Mouse (Mus musculus) olfactory bulb, adult 2 months (tissue): ENCODE data around the gene Slc36a3. TPM values are rescaled to one million over a fixed set of nuclear protein-coding genes. Genes with fewer than 3 reads are reported as not detected.

ENCODE experiments used
- H3K27ac ChIP-seq: fragments of 200-500 bp; 2 replicates; pipeline ENCODE4 v1.5.1; 2012; ENCODE audit warnings: low read depth, low read length; ENCODE audit not compliant: insufficient read depth
- H3K4me1 ChIP-seq: fragments of 200-500 bp; 2 replicates; pipeline ENCODE4 v1.6.1; 2012; ENCODE audit warnings: low read length; ENCODE audit not compliant: control insufficient read depth, insufficient read depth
- H3K4me3 ChIP-seq: fragments of 200-500 bp; 2 replicates; pipeline ENCODE4 v1.5.1; 2012; ENCODE audit warnings: mild to moderate bottlenecking, low read depth, low read length, moderate library complexity; ENCODE audit not compliant: insufficient read depth
- CTCF ChIP-seq: fragments of 200-500 bp; IDR thresholded peaks from 2 replicates; pipeline ENCODE4 v1.5.1; 2012; ENCODE audit warnings: low read depth, mild to moderate bottlenecking, low read length, moderate library complexity; ENCODE audit not compliant: insufficient read depth
- POLR2A ChIP-seq: fragments of 200-500 bp; IDR thresholded peaks from 2 replicates; pipeline ENCODE4 v1.6.1; 2012; ENCODE audit warnings: mild to moderate bottlenecking, low read depth, low read length, moderate library complexity; ENCODE audit not compliant: insufficient read depth
- WGBS: fragments of 180-500 bp; shearing (Covaris S2); methylation state at CpG from one replicate; pipeline ENCODE4 v1.1.7; 2018; 5-methylcytosine and 5-hydroxymethylcytosine counted together
- polyA plus RNA-seq: library from polyadenylated mRNA; stranded (reverse); fragments of >200 nt; gene quantifications from 2 replicates; pipeline ENCODE4 v1.2.4, GENCODE M21; 2012; ENCODE audit warnings: low replicate concordance; ENCODE audit not compliant: missing spikeins, insufficient read depth, insufficient read length

Slc36a3 gene
- polyA plus RNA-seq, 1 experiment = not detected

DNA sequence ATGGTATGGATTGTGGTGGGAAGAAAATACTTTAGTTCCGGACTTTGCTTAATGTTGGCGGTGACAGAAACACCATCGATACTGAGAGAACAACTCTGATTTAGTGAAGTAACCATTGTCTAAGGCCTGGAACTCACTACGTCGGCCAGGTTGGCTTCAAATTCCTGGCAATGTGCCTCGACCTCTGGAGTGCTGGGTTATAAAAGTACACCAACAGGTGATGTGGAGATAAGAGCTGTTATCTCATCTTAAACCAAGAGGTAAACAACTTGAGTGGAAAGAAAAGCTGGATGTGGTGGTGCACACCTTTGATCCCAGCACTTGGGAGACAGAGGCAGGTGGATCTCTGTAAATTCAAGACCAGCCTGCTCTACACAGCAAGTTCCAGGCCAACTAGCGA lies 58.4 kb downstream of the Slc36a3 start:
- H3K27ac ChIP-seq = no peak overlapping the region
- TF ChIP-seq CTCF (no peak), POLR2A (no peak)
- H3K4me3 ChIP-seq = no peak overlapping the region
- peaks cover 4% of the 10 kb centered on the region; the same call in 1 of the 2 replicates for H3K4me1 ChIP-seq
- 90% methylated on average over 7 of the region's 7 CpGs for WGBS

DNA sequence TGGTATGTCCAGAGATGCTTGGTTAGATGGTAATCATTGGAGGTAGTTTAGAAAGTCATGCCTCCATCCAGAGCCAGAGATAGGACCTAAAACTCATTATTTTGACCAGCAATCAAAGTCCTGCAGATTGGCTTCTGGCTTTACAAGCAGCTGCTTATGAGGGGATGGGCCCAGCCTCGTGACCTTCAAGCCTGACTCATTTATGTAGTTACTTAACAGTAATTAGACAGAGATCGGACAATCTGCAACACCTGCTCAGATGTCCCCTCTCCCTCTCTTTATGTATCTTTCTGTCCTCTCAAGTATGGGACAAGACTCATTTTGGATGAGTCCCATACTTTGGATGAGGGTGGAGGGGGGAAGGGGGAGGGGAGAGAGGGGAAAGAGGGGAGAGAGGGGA lies 61.6 kb downstream of the Slc36a3 start:
- H3K4me3 ChIP-seq = no peak overlapping the region
- TF ChIP-seq POLR2A = no peak
- no peak for TF ChIP-seq CTCF
- peaks cover 3% of the 10 kb centered on the region; the same call in 1 of the 2 replicates for H3K4me1 ChIP-seq
- 71% methylated on average over 2 of the region's 2 CpGs for WGBS
- H3K27ac ChIP-seq = no peak overlapping the region

DNA sequence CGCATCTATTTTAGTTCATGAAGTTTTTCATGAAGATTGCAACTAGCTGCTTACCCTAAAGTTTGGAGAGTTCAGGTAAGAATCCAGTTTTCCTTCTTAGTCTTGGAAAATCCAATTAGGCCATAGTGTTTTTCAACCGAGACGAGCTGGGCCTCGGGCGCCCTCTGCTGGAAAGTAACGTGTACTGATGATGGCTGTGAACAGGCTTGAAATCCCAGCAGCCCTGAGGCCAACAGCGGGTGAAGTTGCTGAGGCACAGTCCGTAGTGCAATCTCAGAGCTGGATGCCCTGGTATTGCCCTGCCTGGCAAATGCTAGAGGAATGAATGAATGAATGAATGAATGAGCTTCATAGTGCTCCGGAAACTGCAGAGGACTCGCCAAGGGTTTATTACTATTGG lies 64.5 kb downstream of the Slc36a3 start:
- Histone ChIP-seq H3K4me1 (peaks cover 3% of the 10 kb centered on the region; the same call in 1 of the 2 replicates), H3K27ac (no peak overlapping the region), H3K4me3 (no peak overlapping the region)
- 9% methylated on average over 10 of the region's 10 CpGs for WGBS
- peak; percentile 63 for TF ChIP-seq CTCF
- no peak for TF ChIP-seq POLR2A

DNA sequence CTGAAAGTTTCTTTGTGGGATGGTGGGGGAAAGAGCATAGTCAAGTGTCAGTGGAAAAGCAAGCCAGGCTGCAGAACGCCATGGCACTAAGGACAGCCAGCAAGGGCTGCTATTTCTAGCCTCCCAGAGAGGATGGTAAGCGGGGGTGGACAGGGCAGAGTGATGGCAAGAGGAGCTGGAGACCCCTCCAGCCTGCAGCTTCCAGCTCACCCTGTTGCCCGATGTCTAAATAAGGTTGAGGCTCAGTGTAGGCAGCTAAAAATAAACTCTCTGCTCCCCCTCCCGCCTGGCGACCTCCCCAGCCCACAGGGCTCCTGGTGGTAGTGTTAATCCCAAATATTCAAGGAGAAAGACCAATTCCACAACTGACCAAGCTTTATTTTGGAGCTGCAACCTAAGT lies 66.1 kb downstream of the Slc36a3 start:
- no peak for TF ChIP-seq CTCF
- no peak for TF ChIP-seq POLR2A
- Histone ChIP-seq H3K4me3 (no peak overlapping the region), H3K27ac (no peak overlapping the region), H3K4me1 (peaks cover 3% of the 10 kb centered on the region; the same call in 1 of the 2 replicates)
- 44% methylated on average over 5 of the region's 5 CpGs for WGBS

DNA sequence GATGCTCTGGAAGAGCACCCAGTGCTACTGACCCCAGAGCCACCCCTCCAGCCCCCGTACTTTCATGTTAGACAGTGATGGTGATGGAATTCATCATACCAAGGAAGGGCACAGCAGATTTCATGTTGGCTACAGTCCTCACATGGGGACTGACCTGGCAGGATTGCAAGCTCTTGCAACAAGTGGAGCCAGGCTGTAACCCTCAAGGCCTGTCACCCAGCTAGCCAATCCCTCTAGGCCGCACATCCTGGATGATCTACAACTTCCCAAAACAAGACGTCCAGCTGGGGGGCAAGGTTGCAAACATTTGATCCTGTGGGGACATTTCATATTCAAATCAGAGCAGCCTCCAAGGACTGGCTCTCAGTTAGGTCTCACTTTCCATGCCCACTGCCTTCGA lies 66.9 kb downstream of the Slc36a3 start:
- no peak overlapping the region for H3K27ac ChIP-seq
- WGBS = 85% methylated on average over 4 of the region's 4 CpGs
- no peak for TF ChIP-seq CTCF
- TF ChIP-seq POLR2A = no peak
- H3K4me3 ChIP-seq = no peak overlapping the region
- peaks cover 3% of the 10 kb centered on the region; the same call in 1 of the 2 replicates for H3K4me1 ChIP-seq

DNA sequence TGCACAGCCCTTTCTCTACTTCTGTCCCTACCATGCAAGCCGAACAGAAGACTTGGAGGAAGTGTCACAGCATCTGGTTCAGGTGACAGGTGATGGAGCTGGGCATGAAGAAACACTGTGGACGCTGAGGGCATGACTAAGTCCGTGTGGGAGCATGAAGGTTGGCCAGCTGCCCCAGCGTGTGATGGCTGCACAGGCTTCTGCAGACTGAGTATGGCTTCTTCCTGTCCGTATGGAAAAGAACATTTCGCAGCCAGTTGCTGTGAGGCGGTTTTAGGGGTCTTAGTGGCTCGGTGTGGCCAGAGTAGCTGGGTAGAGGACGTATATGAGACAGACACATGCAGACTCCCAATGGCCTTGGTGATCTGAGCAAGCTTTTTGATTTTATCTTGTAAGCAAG lies 70.3 kb downstream of the Slc36a3 start:
- peaks cover 10% of the 10 kb centered on the region; the same call in 1 of the 2 replicates for H3K4me1 ChIP-seq
- WGBS = 96% methylated on average over 9 of the region's 9 CpGs

DNA sequence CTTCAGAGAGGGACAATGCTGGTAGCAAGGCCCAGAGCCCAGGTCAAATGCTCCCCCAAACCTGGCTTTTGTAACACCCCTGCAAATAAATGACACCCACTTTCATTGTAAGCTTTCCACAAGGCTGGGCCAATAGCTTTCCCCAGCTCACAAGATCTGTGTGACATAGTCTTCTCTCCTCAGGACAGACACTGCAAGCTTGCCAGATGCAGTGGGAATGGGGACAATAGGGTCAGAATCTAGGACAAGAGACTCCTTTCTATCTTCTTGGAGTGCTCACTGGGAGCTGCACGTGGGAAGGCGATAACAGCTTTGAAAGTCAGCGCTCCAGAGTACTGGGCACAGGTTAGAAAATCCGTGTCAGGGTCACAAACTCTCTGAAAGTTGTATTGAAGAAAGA lies 72.3 kb downstream of the Slc36a3 start:
- Histone ChIP-seq H3K27ac (no peak overlapping the region), H3K4me3 (no peak overlapping the region), H3K4me1 (peaks cover 9% of the 10 kb centered on the region; the same call in 1 of the 2 replicates)
- TF ChIP-seq CTCF (no peak), POLR2A (no peak)
- WGBS = 81% methylated on average over 4 of the region's 4 CpGs

More for the DNA sequence above, 70.3 kb downstream of the Slc36a3 start:
- H3K4me3 ChIP-seq = no peak overlapping the region
- H3K27ac ChIP-seq = no peak overlapping the region
- TF ChIP-seq POLR2A (no peak), CTCF (no peak)

DNA sequence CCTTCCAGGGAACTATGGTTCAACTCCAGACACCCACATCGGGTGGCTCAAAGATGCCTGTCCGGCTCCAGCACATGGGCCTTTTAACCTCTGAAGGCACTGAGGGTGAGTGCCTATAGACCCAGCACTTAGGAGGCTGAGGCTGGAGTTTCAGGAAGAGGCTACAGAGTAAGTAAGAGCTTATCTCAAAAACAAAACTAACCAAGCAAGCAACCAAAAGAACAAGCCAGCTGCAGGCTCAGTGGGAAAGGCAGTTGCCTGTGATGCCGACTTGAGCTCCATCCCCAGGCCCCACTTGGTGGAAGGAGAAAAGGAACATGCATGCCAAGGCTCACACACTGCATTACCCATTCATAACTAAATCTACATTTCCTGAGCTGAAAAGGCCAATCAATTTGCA lies 73.0 kb downstream of the Slc36a3 start:
- Histone ChIP-seq H3K4me1 (peaks cover 9% of the 10 kb centered on the region; the same call in 1 of the 2 replicates), H3K4me3 (no peak overlapping the region), H3K27ac (no peak overlapping the region)
- TF ChIP-seq CTCF (no peak), POLR2A (no peak)
- WGBS = 82% methylated on average over 3 of the region's 3 CpGs

DNA sequence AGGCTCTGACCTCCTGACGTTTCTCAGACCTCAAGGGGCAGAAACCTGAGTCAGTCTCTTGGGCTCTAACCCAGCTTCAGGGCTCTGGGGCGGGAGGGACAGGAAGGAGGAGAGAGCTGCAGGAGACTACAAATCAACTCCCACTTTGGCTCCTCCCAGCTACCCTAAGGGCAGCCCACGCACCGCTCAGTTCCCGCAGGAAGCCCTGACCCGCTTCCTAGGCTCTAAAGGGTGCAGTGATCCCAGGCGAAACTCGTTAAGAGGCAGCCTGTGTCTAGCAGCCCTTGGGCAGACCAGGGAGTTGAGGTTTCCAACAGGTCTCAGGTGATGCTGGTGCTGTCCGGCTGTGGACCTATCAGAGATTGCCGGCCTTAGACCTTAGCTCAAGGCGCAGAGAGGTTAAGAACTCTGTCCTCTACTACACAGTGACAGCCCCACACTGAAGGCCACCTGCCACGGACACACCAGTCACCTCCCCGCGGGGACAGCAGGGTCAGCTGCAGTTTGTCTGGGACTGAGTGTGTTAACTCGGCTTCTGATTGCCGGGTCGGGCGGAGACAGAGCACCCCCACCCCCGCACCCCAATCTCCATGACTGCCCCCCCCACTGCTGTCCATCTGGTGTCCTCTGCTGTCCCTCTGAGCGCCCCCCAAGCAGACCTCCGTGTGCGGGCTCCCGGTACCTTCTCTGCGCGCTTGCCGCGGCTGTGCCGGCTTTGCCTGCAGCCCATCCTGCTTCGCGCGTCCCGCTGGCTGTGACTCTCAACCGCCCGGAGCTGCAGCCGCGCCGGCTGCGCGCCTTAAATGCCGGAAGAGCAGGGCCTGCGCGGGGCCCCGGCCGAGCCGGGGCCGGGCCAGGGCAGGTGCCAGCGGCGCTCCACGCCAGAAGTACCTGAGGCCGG lies 73.9 kb downstream of the Slc36a3 start, which contains the start of gene Ccdc69:
Gene Ccdc69, minus strand, starts transcription at position 801 of the 901 bp plus-strand sequence.
- no peak within 1 kb of the TSS for H3K27ac ChIP-seq

More for the DNA sequence above, 73.9 kb downstream of the Slc36a3 start, which contains the start of gene Ccdc69:
- Histone ChIP-seq H3K4me1 (peaks cover 9% of the 10 kb centered on the region; the same call in 1 of the 2 replicates), H3K4me3 (peak within 1 kb of the TSS; percentile 44)
- 3% methylated on average over 50 of the region's 50 CpGs for WGBS
- TF ChIP-seq POLR2A (no peak), CTCF (no peak)
